Mouse (Mus musculus) kidney, postnatal 36 days (tissue): ENCODE results near the gene Rmnd5a.
A peak's percentile ranks its signal among the peaks of the same experiment; 100 is the strongest.
"Not testable (repeated sequence)": the region's sequence is repeated elsewhere in the genome, so short reads cannot be mapped to it uniquely, and the experiment has no call there.

Experiments
- DNase-seq, 2 experiments: peaks; one replicate each; pipeline ENCODE4 v3.0.0; 2021 to 2022; ENCODE audit warnings: mixed read lengths in 2 of 2

Rmnd5a gene

GRCm38 (mm10) chr6:71440492-71441250 is at the start of gene Rmnd5a:
TSS of gene Rmnd5a (minus strand) at chr6:71440637.
- DNase-seq: peak; percentile 99

GRCm38 (mm10) chr6:71487966-71488365 is 47.5 kb upstream of the Rmnd5a start:
- no peak for DNase-seq

GRCm38 (mm10) chr6:71486867-71487266 is 46.4 kb upstream of the Rmnd5a start:
- DNase-seq: no peak

- no peak for DNase-seq
These were observed 45.8 kb upstream of the Rmnd5a start for GRCm38 (mm10) chr6:71486226-71486625.

GRCm38 (mm10) chr6:71485246-71485645 is 44.8 kb upstream of the Rmnd5a start:
- no peak for DNase-seq

GRCm38 (mm10) chr6:71481136-71481535 is 40.7 kb upstream of the Rmnd5a start:
- DNase-seq: no peak

- no peak for DNase-seq
These were observed 39.7 kb upstream of the Rmnd5a start for GRCm38 (mm10) chr6:71480136-71480535.

- DNase-seq: not testable (repeated sequence)
These were observed 39.2 kb upstream of the Rmnd5a start for GRCm38 (mm10) chr6:71479588-71479987.

GRCm38 (mm10) chr6:71478816-71479568 is 38.6 kb upstream of the Rmnd5a start:
- DNase-seq: not testable (repeated sequence)

GRCm38 (mm10) chr6:71476783-71477182 is 36.3 kb upstream of the Rmnd5a start:
- no peak for DNase-seq

- DNase-seq: peak; percentile 34 to 57
These were observed 35.2 kb upstream of the Rmnd5a start for GRCm38 (mm10) chr6:71475604-71476003.

GRCm38 (mm10) chr6:71472786-71473185 is 32.3 kb upstream of the Rmnd5a start:
- no peak for DNase-seq

- DNase-seq: no peak
These were observed 31.5 kb upstream of the Rmnd5a start for GRCm38 (mm10) chr6:71471830-71472520.

GRCm38 (mm10) chr6:71469291-71469690 is 28.9 kb upstream of the Rmnd5a start:
- DNase-seq: peak; percentile 51 to 54

GRCm38 (mm10) chr6:71467766-71468165 is 27.3 kb upstream of the Rmnd5a start:
- DNase-seq: no peak

GRCm38 (mm10) chr6:71465146-71465545 is 24.7 kb upstream of the Rmnd5a start:
- no peak for DNase-seq

GRCm38 (mm10) chr6:71457956-71458608 is 17.6 kb upstream of the Rmnd5a start:
- no peak for DNase-seq

GRCm38 (mm10) chr6:71453983-71454739 is 13.7 kb upstream of the Rmnd5a start:
- DNase-seq: not testable (repeated sequence)

GRCm38 (mm10) chr6:71452792-71453191 is 12.4 kb upstream of the Rmnd5a start:
- DNase-seq: no peak

GRCm38 (mm10) chr6:71445560-71445959 is 5.1 kb upstream of the Rmnd5a start:
- DNase-seq: no peak

GRCm38 (mm10) chr6:71444756-71445155 is 4.3 kb upstream of the Rmnd5a start:
- DNase-seq: no peak

GRCm38 (mm10) chr6:71442130-71442529 is 1.7 kb upstream of the Rmnd5a start:
- no peak for DNase-seq
